Mouse (Mus musculus): ENCODE measurements at regions not wholly inside any gene's neighbourhood (a gene's known extent, or its start where the extent isn't known, plus 50 kb on each side); places are given as distances from the start of the nearest gene placed in this dataset.
"Not testable (repeated sequence)": the region's sequence is repeated elsewhere in the genome, so short reads cannot be mapped to it uniquely, and the experiment has no call there.

GRCm38 (mm10) chr6:69932297-69932696 is 859.7 kb downstream of the Rpia start:
- no peak for DNase-seq

GRCm38 (mm10) chr6:69914781-69915180 is 877.3 kb downstream of the Rpia start:
- no peak for DNase-seq

GRCm38 (mm10) chr6:69879286-69879685 is 912.7 kb downstream of the Rpia start:
- no peak for DNase-seq

GRCm38 (mm10) chr6:69858631-69859030 is 933.4 kb downstream of the Rpia start:
- not testable (repeated sequence) for DNase-seq

GRCm38 (mm10) chr6:69828640-69829039 is 963.4 kb downstream of the Rpia start:
- DNase-seq, result peak; percentile 1

GRCm38 (mm10) chr6:69814972-69815371 is 977.1 kb downstream of the Rpia start:
- DNase-seq, result not testable (repeated sequence)

- not testable (repeated sequence) for DNase-seq
Observed at GRCm38 (mm10) chr6:69814373-69814772, 977.7 kb downstream of the Rpia start.

GRCm38 (mm10) chr6:69780330-69780729 is 1011.7 kb downstream of the Rpia start:
- DNase-seq, result peak; percentile 0

GRCm38 (mm10) chr6:69777322-69777721 is 1014.7 kb downstream of the Rpia start:
- DNase-seq, result not testable (repeated sequence)

- DNase-seq, result no peak
Observed at GRCm38 (mm10) chr6:69764861-69765260, 1027.2 kb downstream of the Rpia start.

- peak; percentile 17 for DNase-seq
Observed at GRCm38 (mm10) chr6:69758618-69759017, 1033.4 kb downstream of the Rpia start.

- DNase-seq, result no peak
Observed at GRCm38 (mm10) chr6:69739002-69739625, 1052.9 kb downstream of the Rpia start.

- peak; percentile 13 for DNase-seq
Observed at GRCm38 (mm10) chr6:69732866-69733265, 1059.2 kb downstream of the Rpia start.

GRCm38 (mm10) chr6:69726362-69726761 is 1065.7 kb downstream of the Rpia start:
- DNase-seq, result no peak

GRCm38 (mm10) chr6:69702813-69703212 is 1089.2 kb downstream of the Rpia start:
- DNase-seq, result not testable (repeated sequence)

- no peak for DNase-seq
Observed at GRCm38 (mm10) chr6:69681172-69681571, 1110.9 kb downstream of the Rpia start.

- DNase-seq, result not testable (repeated sequence)
Observed at GRCm38 (mm10) chr6:69662426-69662825, 1129.6 kb downstream of the Rpia start.
